Mouse (Mus musculus) testis, adult 2 months (tissue): Measurements from ENCODE around the gene Casp8.

Experiments used
- CTCF ChIP-seq: fragments of 200-500 bp; IDR thresholded peaks from 2 replicates; pipeline ENCODE4 v1.5.1; 2012; ENCODE audit warnings: low read depth, mild to moderate bottlenecking, inconsistent platforms, low read length, moderate library complexity; ENCODE audit not compliant: control insufficient read depth, insufficient read depth, insufficient replicate concordance
- POLR2A ChIP-seq: fragments of 200-500 bp; IDR thresholded peaks from 2 replicates; pipeline ENCODE4 v1.6.1; 2012; ENCODE audit warnings: low read depth, mild to moderate bottlenecking, inconsistent platforms, low read length, moderate library complexity; ENCODE audit not compliant: control insufficient read depth

GRCm38 (mm10) chr1:58889826-58890546 is 94.8 kb downstream of the Casp8 start:
- TF ChIP-seq POLR2A, result no peak
- no peak for TF ChIP-seq CTCF
